Mouse (Mus musculus): ENCODE data around the gene Dusp6. TPM values are rescaled to one million over a fixed set of nuclear protein-coding genes. Genes with fewer than 3 reads are reported as not detected.
A peak's percentile ranks its signal among the peaks of the same experiment; 100 is the strongest.

The Dusp6 gene
- polyA plus RNA-seq, 1 experiment, result 40.3 TPM

GRCm38 (mm10) chr10:99261636-99262318 lies 1.3 kb upstream of the Dusp6 start:
- H3K27me3 ChIP-seq (ENCODE audit: control insufficient read depth, insufficient read depth, insufficient read length), result no peaks in the 10 kb centered on the region
- H3K36me3 ChIP-seq (ENCODE audit: control insufficient read depth, insufficient read depth), result peaks cover 27% of the 10 kb centered on the region
- H3K79me2 ChIP-seq (ENCODE audit: control insufficient read depth, insufficient read depth), result peaks cover 60% of the 10 kb centered on the region
- H3K4me3 ChIP-seq (ENCODE audit: insufficient read depth, poor library complexity, severe bottlenecking), result peak overlapping the region; percentile 97
- H3ac ChIP-seq (ENCODE audit: control insufficient read depth, insufficient read length, low read depth), result peak overlapping the region; percentile 99
- H3K79me3 ChIP-seq (ENCODE audit: low read depth), result peaks cover 38% of the 10 kb centered on the region
- TF ChIP-seq FOSL1 (IDR thresholded peaks at IDR 0.05; ENCODE audit: insufficient read depth, low read length, poor library complexity, severe bottlenecking), result no peak
- TF ChIP-seq CTCF (IDR thresholded peaks at IDR 0.05; ENCODE audit: control insufficient read depth, insufficient read depth, insufficient read length), result no peak
- no peak for TF ChIP-seq MAX (IDR thresholded peaks at IDR 0.05)
- TF ChIP-seq USF1 (IDR thresholded peaks at IDR 0.05; ENCODE audit: low read depth), result no peak
- TF ChIP-seq MYOG (IDR thresholded peaks at IDR 0.05; ENCODE audit: control insufficient read depth, extremely low read depth, insufficient read length), result no peak
- no peak for TF ChIP-seq MYOD1 (IDR thresholded peaks at IDR 0.05; ENCODE audit: control insufficient read depth, insufficient read length, low read depth)
- TF ChIP-seq CEBPB (IDR thresholded peaks at IDR 0.05; ENCODE audit: low read depth), result no peak

GRCm38 (mm10) chr10:99262319-99262866 lies 638 bp upstream of the Dusp6 start:
- peaks cover 66% of the 10 kb centered on the region for H3K79me2 ChIP-seq (ENCODE audit: control insufficient read depth, insufficient read depth)
- peaks cover 29% of the 10 kb centered on the region for H3K36me3 ChIP-seq (ENCODE audit: control insufficient read depth, insufficient read depth)
- no peak for TF ChIP-seq CTCF (IDR thresholded peaks at IDR 0.05; ENCODE audit: control insufficient read depth, insufficient read depth, insufficient read length)
- no peak for TF ChIP-seq MYOD1 (IDR thresholded peaks at IDR 0.05; ENCODE audit: control insufficient read depth, insufficient read length, low read depth)
- TF ChIP-seq FOSL1 (IDR thresholded peaks at IDR 0.05; ENCODE audit: insufficient read depth, low read length, poor library complexity, severe bottlenecking), result no peak
- no peak for TF ChIP-seq MYOG (IDR thresholded peaks at IDR 0.05; ENCODE audit: control insufficient read depth, extremely low read depth, insufficient read length)
- TF ChIP-seq USF1 (IDR thresholded peaks at IDR 0.05; ENCODE audit: low read depth), result no peak
- TF ChIP-seq MAX (IDR thresholded peaks at IDR 0.05), result no peak
- TF ChIP-seq CEBPB (IDR thresholded peaks at IDR 0.05; ENCODE audit: low read depth), result no peak
- peaks cover 44% of the 10 kb centered on the region for H3K79me3 ChIP-seq (ENCODE audit: low read depth)
- H3K4me3 ChIP-seq (ENCODE audit: insufficient read depth, poor library complexity, severe bottlenecking), result peak overlapping the region; percentile 97
- peak overlapping the region; percentile 99 for H3ac ChIP-seq (ENCODE audit: control insufficient read depth, insufficient read length, low read depth)
- no peaks in the 10 kb centered on the region for H3K27me3 ChIP-seq (ENCODE audit: control insufficient read depth, insufficient read depth, insufficient read length)

GRCm38 (mm10) chr10:99263419-99264221 lies 589 bp downstream of the Dusp6 start:
- Histone ChIP-seq H3K4me3 (ENCODE audit: insufficient read depth, poor library complexity, severe bottlenecking) (peak overlapping the region; percentile 97), H3K79me3 (ENCODE audit: low read depth) (peaks cover 46% of the 10 kb centered on the region), H3K27me3 (ENCODE audit: control insufficient read depth, insufficient read depth, insufficient read length) (no peaks in the 10 kb centered on the region), H3ac (ENCODE audit: control insufficient read depth, insufficient read length, low read depth) (peak overlapping the region; percentile 90), H3K36me3 (ENCODE audit: control insufficient read depth, insufficient read depth) (peaks cover 41% of the 10 kb centered on the region), H3K79me2 (ENCODE audit: control insufficient read depth, insufficient read depth) (peaks cover 78% of the 10 kb centered on the region)
- TF ChIP-seq MYOG (IDR thresholded peaks at IDR 0.05; ENCODE audit: control insufficient read depth, extremely low read depth, insufficient read length) (no peak), CTCF (IDR thresholded peaks at IDR 0.05; ENCODE audit: control insufficient read depth, insufficient read depth, insufficient read length) (no peak), USF1 (IDR thresholded peaks at IDR 0.05; ENCODE audit: low read depth) (no peak), CEBPB (IDR thresholded peaks at IDR 0.05; ENCODE audit: low read depth) (no peak), MAX (IDR thresholded peaks at IDR 0.05) (no peak), MYOD1 (IDR thresholded peaks at IDR 0.05; ENCODE audit: control insufficient read depth, insufficient read length, low read depth) (no peak), FOSL1 (IDR thresholded peaks at IDR 0.05; ENCODE audit: insufficient read depth, low read length, poor library complexity, severe bottlenecking) (no peak)

GRCm38 (mm10) chr10:99264301-99265010 lies 1.4 kb downstream of the Dusp6 start:
- Histone ChIP-seq H3ac (ENCODE audit: control insufficient read depth, insufficient read length, low read depth) (peak overlapping the region; percentile 90), H3K27me3 (ENCODE audit: control insufficient read depth, insufficient read depth, insufficient read length) (no peaks in the 10 kb centered on the region), H3K79me2 (ENCODE audit: control insufficient read depth, insufficient read depth) (peaks cover 78% of the 10 kb centered on the region), H3K4me3 (ENCODE audit: insufficient read depth, poor library complexity, severe bottlenecking) (peak overlapping the region; percentile 97), H3K36me3 (ENCODE audit: control insufficient read depth, insufficient read depth) (peaks cover 46% of the 10 kb centered on the region), H3K79me3 (ENCODE audit: low read depth) (peaks cover 46% of the 10 kb centered on the region)
- TF ChIP-seq CTCF (IDR thresholded peaks at IDR 0.05; ENCODE audit: control insufficient read depth, insufficient read depth, insufficient read length) (no peak), CEBPB (IDR thresholded peaks at IDR 0.05; ENCODE audit: low read depth) (no peak), MYOG (IDR thresholded peaks at IDR 0.05; ENCODE audit: control insufficient read depth, extremely low read depth, insufficient read length) (no peak), MYOD1 (IDR thresholded peaks at IDR 0.05; ENCODE audit: control insufficient read depth, insufficient read length, low read depth) (no peak)

- TF ChIP-seq MYOG (IDR thresholded peaks at IDR 0.05; ENCODE audit: control insufficient read depth, extremely low read depth, insufficient read length) (no peak), FOSL1 (IDR thresholded peaks at IDR 0.05; ENCODE audit: insufficient read depth, low read length, poor library complexity, severe bottlenecking) (no peak), USF1 (IDR thresholded peaks at IDR 0.05; ENCODE audit: low read depth) (no peak), MYOD1 (IDR thresholded peaks at IDR 0.05; ENCODE audit: control insufficient read depth, insufficient read length, low read depth) (no peak), MAX (IDR thresholded peaks at IDR 0.05) (no peak), CEBPB (IDR thresholded peaks at IDR 0.05; ENCODE audit: low read depth) (no peak)
- peak overlapping the region; percentile 90 for H3ac ChIP-seq (ENCODE audit: control insufficient read depth, insufficient read length, low read depth)
These were observed 2.1 kb downstream of the Dusp6 start for GRCm38 (mm10) chr10:99265011-99265694.

More at GRCm38 (mm10) chr10:99265011-99265694, 2.1 kb downstream of the Dusp6 start:
- H3K27me3 ChIP-seq (ENCODE audit: control insufficient read depth, insufficient read depth, insufficient read length), result no peaks in the 10 kb centered on the region
- peaks cover 46% of the 10 kb centered on the region for H3K36me3 ChIP-seq (ENCODE audit: control insufficient read depth, insufficient read depth)
- H3K79me2 ChIP-seq (ENCODE audit: control insufficient read depth, insufficient read depth), result peaks cover 74% of the 10 kb centered on the region
- H3K4me3 ChIP-seq (ENCODE audit: insufficient read depth, poor library complexity, severe bottlenecking), result peak overlapping the region; percentile 97
- peaks cover 46% of the 10 kb centered on the region for H3K79me3 ChIP-seq (ENCODE audit: low read depth)
